Mouse (Mus musculus): Measurements from ENCODE around the gene Zfp62. TPM values are rescaled to one million over a fixed set of nuclear protein-coding genes. Genes with fewer than 3 reads are reported as not detected.

The Zfp62 gene
- polyA plus RNA-seq, 1 experiment from 2014 or later, result 33.9 TPM

DNA sequence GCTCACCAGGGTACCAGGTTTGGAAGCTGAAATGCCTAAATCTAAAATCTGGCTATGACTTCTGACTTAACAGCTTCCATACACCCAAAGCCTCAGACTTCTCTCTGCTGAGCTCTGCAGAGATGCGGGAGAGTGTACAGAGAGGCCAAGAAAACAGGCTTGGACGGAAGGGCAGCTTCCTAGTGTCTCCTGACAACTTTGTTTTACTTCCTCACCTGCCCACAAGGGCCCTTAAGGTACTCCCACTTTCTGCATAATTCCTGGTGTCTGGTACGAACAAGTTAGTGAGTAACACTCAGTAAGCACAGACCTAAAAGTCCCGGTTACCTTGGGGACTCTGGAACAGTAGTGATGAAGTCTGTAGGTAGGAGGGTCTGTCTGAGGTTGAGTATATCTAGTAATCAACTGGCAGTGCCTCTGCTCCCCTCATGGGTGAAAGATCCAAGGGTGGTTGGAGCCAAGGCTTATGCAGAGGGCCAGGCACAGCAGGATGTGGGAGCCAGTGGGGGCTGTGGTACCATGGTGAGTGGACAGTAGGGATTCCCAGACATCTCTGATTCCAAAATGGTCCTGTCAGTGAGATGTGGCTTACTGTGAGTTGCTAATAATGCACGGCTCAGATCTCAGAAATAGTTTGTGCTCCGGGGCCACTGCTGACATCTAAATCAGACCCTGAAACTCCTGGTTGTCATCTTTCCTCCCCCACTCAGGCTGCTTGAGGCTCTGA lies 46.0 kb downstream of the Zfp62 start:
- ATAC-seq (replicated peaks; ENCODE audit: insufficient number of reproducible peaks, low FRiP score, low TSS enrichment), result no peak
- WGBS (ENCODE audit: insufficient replicate concordance), result 67% methylated on average over 6 of the region's 6 CpGs
- H3K4me2 ChIP-seq, result peak overlapping the region; percentile 85; the same call in 1 of the 2 replicates
- H3K4me1 ChIP-seq (ENCODE audit: control insufficient read depth, insufficient read depth, low read length), result peaks cover 43% of the 10 kb centered on the region
- H3K27ac ChIP-seq (ENCODE audit: low read depth, low read length), result peak overlapping the region; percentile 55; the same call in 1 of the 2 replicates
- no peak overlapping the region for H3K4me3 ChIP-seq (ENCODE audit: low read depth, low read length)
- no peaks in the 10 kb centered on the region for H3K9me3 ChIP-seq (replicated peaks; ENCODE audit: control insufficient read depth, low read length)
- no peak overlapping the region for H3K9ac ChIP-seq (ENCODE audit: low read depth, low read length)
- no peaks in the 10 kb centered on the region for H3K27me3 ChIP-seq (ENCODE audit: control insufficient read depth, insufficient read depth, low read length)
- H3K36me3 ChIP-seq (ENCODE audit: control insufficient read depth, insufficient read depth, low read length), result peaks cover 7% of the 10 kb centered on the region; the same call in 1 of the 2 replicates

DNA sequence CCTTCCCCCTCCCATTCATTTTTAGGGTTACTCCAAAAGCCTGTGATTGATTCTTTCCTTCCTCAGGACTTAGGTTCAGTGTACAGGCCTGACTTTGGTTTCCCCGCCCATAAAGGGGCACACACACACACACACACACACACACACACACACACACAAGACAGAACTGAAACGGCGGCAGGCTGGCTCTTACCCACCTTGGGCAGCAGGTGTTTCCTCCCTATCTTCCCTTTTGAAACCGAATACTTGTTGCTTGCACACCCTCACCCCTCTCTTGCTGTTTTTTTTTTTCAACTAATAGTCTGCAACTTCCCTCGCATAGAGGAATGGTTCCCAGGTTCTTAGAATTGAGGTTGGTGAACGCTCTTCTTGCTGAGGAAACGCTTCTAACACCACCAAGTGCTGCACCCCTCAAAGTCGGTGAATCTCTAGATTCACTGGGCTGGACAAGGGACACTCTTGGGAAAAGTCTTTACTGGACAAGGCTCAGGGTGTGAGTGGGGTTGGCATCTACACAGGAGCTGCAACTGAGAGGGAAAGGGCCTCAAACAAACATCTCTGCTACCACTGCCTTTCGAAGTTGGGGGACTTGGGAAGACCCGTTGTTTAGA lies 46.8 kb downstream of the Zfp62 start:
- H3K4me1 ChIP-seq (ENCODE audit: control insufficient read depth, insufficient read depth, low read length), result peaks cover 38% of the 10 kb centered on the region
- peak; percentile 2; the same call in 1 of the 2 replicates for ATAC-seq (replicated peaks; ENCODE audit: insufficient number of reproducible peaks, low FRiP score, low TSS enrichment)

DNA sequence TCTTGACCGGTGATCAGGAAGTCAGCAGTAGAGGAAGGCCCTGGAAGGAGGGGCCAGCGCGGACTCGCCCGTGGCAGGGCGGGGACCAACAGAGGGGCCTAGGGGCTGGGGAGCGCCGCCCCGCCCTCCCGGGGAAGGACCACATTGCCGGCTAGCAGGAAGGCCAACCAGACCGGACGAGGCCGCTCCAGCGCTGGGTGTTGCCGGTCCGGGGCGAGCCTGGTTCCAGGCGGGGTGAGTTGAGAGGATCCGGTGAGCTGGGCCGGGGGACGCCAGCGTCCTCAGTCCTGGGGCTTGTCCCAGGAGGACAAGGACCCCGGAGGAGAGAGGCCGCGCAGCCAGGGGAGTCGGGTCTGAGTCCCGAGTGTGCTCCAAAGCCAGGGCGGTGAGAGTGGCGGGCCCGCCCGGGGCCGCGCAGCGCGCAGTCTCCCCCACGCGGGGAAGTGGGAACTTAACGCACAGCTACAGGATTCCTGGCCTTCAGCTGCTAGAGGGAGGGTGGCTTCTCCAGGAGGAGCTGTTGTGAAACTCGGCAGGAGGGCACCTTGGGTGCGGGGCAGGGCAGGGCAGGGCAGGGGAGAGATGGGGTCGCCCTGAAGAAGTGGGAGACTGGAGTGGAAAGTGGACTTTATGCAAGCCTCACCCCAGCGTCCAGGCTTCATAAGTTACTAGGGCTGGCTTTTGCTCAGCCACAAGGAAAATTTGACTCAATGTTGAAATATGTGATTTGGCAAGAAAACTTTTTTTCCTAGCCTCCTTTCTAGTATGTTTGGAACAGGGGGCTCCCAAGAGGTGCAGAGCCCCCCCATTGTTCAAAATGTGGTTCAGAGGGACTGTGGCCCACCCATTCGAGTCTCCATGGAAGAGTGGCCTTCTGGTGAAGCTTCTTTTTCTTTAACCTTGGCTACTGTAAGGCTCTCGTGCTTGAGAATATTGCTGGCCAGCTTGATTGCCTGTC lies 47.6 kb downstream of the Zfp62 start:
- Histone ChIP-seq H3K27ac (ENCODE audit: low read depth, low read length) (peak overlapping the region; percentile 91), H3K9me3 (replicated peaks; ENCODE audit: control insufficient read depth, low read length) (no peaks in the 10 kb centered on the region), H3K9ac (ENCODE audit: low read depth, low read length) (peak overlapping the region; percentile 87), H3K4me1 (ENCODE audit: control insufficient read depth, insufficient read depth, low read length) (peaks cover 31% of the 10 kb centered on the region), H3K36me3 (ENCODE audit: control insufficient read depth, insufficient read depth, low read length) (peaks cover 11% of the 10 kb centered on the region; the same call in 1 of the 2 replicates), H3K4me3 (ENCODE audit: low read depth, low read length) (peak overlapping the region; percentile 76), H3K27me3 (ENCODE audit: control insufficient read depth, insufficient read depth, low read length) (no peaks in the 10 kb centered on the region), H3K4me2 (peak overlapping the region; percentile 85)
- peak; percentile 96 for ATAC-seq (replicated peaks; ENCODE audit: insufficient number of reproducible peaks, low FRiP score, low TSS enrichment)
- WGBS (ENCODE audit: insufficient replicate concordance), result 2% methylated on average over 45 of the region's 45 CpGs

More for the DNA sequence above, 46.8 kb downstream of the Zfp62 start:
- WGBS (ENCODE audit: insufficient replicate concordance), result 30% methylated on average over 10 of the region's 10 CpGs
- Histone ChIP-seq H3K9ac (ENCODE audit: low read depth, low read length) (peak overlapping the region; percentile 87), H3K4me2 (peak overlapping the region; percentile 85), H3K27me3 (ENCODE audit: control insufficient read depth, insufficient read depth, low read length) (no peaks in the 10 kb centered on the region), H3K4me3 (ENCODE audit: low read depth, low read length) (peak overlapping the region; percentile 76), H3K9me3 (replicated peaks; ENCODE audit: control insufficient read depth, low read length) (no peaks in the 10 kb centered on the region), H3K36me3 (ENCODE audit: control insufficient read depth, insufficient read depth, low read length) (peaks cover 9% of the 10 kb centered on the region; the same call in 1 of the 2 replicates), H3K27ac (ENCODE audit: low read depth, low read length) (peak overlapping the region; percentile 91)

DNA sequence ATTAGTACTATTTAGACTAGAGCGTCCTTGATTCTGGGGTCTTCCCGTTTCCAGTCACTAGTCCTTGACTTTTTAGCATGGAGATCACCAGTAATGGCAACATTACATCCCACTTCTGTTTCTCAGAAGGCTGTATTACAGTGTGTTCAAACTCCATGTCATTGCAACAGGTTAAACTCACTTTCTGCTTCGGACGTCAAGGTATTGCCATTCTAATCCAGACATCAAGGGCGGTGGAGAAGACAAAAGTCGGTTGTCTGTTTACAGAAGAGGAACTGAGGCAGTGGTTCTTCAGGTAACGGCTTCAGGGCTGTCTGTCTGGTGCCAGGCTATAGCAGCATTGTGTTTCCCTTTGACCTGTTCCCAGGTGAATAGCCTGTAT lies 48.3 kb downstream of the Zfp62 start:
- H3K9me3 ChIP-seq (replicated peaks; ENCODE audit: control insufficient read depth, low read length), result no peaks in the 10 kb centered on the region
- H3K4me1 ChIP-seq (ENCODE audit: control insufficient read depth, insufficient read depth, low read length), result peaks cover 26% of the 10 kb centered on the region
- peak overlapping the region; percentile 85 for H3K4me2 ChIP-seq
- 69% methylated on average over 7 of the region's 7 CpGs for WGBS (ENCODE audit: insufficient replicate concordance)
- ATAC-seq (replicated peaks; ENCODE audit: insufficient number of reproducible peaks, low FRiP score, low TSS enrichment), result no peak
- no peaks in the 10 kb centered on the region for H3K27me3 ChIP-seq (ENCODE audit: control insufficient read depth, insufficient read depth, low read length)
- peak overlapping the region; percentile 87; the same call in 1 of the 2 replicates for H3K9ac ChIP-seq (ENCODE audit: low read depth, low read length)
- H3K36me3 ChIP-seq (ENCODE audit: control insufficient read depth, insufficient read depth, low read length), result peaks cover 11% of the 10 kb centered on the region; the same call in 1 of the 2 replicates
- no peak overlapping the region for H3K27ac ChIP-seq (ENCODE audit: low read depth, low read length)
- peak overlapping the region; percentile 76 for H3K4me3 ChIP-seq (ENCODE audit: low read depth, low read length)

DNA sequence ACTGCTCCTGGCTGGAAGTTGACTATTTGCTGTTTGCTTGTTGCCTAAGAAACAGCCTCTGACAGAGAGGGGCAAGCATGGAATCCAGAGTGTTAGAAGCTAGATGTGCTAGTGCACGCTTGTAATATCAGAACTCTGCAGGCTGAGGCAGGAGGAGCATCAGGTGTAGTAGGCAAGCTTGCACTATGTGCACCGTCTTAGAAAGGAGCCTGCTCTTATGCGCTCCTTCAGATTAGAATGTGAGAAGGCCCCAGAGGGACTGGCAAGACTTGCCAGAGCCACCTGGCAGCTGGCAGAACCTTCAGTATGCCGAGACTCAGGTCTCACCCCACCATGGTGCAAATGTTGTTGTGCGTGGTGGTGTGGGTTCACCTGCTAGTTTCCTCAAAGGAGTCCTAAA lies 49.0 kb downstream of the Zfp62 start:
- no peaks in the 10 kb centered on the region for H3K9me3 ChIP-seq (replicated peaks; ENCODE audit: control insufficient read depth, low read length)
- H3K9ac ChIP-seq (ENCODE audit: low read depth, low read length), result no peak overlapping the region
- H3K27ac ChIP-seq (ENCODE audit: low read depth, low read length), result no peak overlapping the region
- H3K36me3 ChIP-seq (ENCODE audit: control insufficient read depth, insufficient read depth, low read length), result peaks cover 11% of the 10 kb centered on the region; the same call in 1 of the 2 replicates
- H3K4me1 ChIP-seq (ENCODE audit: control insufficient read depth, insufficient read depth, low read length), result peaks cover 25% of the 10 kb centered on the region
- WGBS (ENCODE audit: insufficient replicate concordance), result 89% methylated on average over 5 of the region's 5 CpGs
- 0 out of 2 replicates have a peak overlapping the region, but pooled peaks have one; percentile 85 for H3K4me2 ChIP-seq
- ATAC-seq (replicated peaks; ENCODE audit: insufficient number of reproducible peaks, low FRiP score, low TSS enrichment), result no peak
- H3K4me3 ChIP-seq (ENCODE audit: low read depth, low read length), result no peak overlapping the region
- no peaks in the 10 kb centered on the region for H3K27me3 ChIP-seq (ENCODE audit: control insufficient read depth, insufficient read depth, low read length)

DNA sequence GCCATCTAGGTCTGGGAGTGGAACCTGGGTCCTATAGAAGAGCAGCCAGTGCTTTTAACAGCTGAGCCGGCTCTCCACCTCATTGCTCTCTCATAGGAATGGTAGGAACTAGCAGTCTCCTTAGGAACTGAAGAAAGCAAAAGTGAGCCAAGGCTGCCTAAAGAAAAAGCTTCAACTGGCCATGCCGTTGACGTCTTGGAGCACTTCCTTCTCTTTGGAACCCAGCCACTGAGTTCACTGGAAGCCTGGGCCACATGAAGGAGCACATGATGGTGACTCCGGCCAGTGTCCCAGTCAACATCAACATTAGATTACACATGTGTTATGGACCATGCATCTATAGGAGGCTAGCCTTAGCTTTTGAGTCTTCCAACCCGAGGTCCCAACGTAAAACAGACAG lies 49.9 kb downstream of the Zfp62 start:
- Histone ChIP-seq H3K4me1 (ENCODE audit: control insufficient read depth, insufficient read depth, low read length) (peaks cover 21% of the 10 kb centered on the region), H3K9me3 (replicated peaks; ENCODE audit: control insufficient read depth, low read length) (no peaks in the 10 kb centered on the region), H3K27ac (ENCODE audit: low read depth, low read length) (no peak overlapping the region), H3K27me3 (ENCODE audit: control insufficient read depth, insufficient read depth, low read length) (no peaks in the 10 kb centered on the region), H3K9ac (ENCODE audit: low read depth, low read length) (no peak overlapping the region), H3K4me3 (ENCODE audit: low read depth, low read length) (no peak overlapping the region), H3K4me2 (no peak overlapping the region), H3K36me3 (ENCODE audit: control insufficient read depth, insufficient read depth, low read length) (peaks cover 11% of the 10 kb centered on the region; the same call in 1 of the 2 replicates)
- ATAC-seq (replicated peaks; ENCODE audit: insufficient number of reproducible peaks, low FRiP score, low TSS enrichment), result no peak
- WGBS (ENCODE audit: insufficient replicate concordance), result 85% methylated on average over 6 of the region's 6 CpGs

DNA sequence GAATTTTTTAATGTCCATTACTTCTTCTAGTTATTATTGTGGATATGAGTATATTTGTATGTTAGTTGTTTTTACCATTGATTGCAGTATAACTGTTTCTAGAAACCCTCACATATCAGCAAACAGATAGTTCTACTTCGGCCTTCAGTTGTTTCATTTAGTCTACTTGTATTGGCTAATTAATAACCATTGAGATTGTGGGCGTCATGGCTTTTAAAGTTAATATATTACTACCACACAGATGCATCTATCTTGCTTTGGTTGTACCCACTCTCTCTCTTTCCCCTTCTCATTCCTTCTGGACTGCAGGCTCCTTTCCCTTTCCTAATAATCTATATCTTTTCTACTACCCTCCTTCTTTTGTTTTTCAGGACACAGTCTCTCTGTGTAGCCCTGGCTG lies 56.2 kb downstream of the Zfp62 start:
- Histone ChIP-seq H3K9me3 (replicated peaks; ENCODE audit: control insufficient read depth, low read length) (no peaks in the 10 kb centered on the region), H3K36me3 (ENCODE audit: control insufficient read depth, insufficient read depth, low read length) (peaks cover 18% of the 10 kb centered on the region), H3K4me1 (ENCODE audit: control insufficient read depth, insufficient read depth, low read length) (no peaks in the 10 kb centered on the region), H3K27ac (ENCODE audit: low read depth, low read length) (no peak overlapping the region), H3K9ac (ENCODE audit: low read depth, low read length) (no peak overlapping the region), H3K4me2 (no peak overlapping the region), H3K27me3 (ENCODE audit: control insufficient read depth, insufficient read depth, low read length) (no peaks in the 10 kb centered on the region), H3K4me3 (ENCODE audit: low read depth, low read length) (no peak overlapping the region)
- ATAC-seq (replicated peaks; ENCODE audit: insufficient number of reproducible peaks, low FRiP score, low TSS enrichment), result no peak
- 88% methylated on average over 2 of the region's 2 CpGs for WGBS (ENCODE audit: insufficient replicate concordance)

DNA sequence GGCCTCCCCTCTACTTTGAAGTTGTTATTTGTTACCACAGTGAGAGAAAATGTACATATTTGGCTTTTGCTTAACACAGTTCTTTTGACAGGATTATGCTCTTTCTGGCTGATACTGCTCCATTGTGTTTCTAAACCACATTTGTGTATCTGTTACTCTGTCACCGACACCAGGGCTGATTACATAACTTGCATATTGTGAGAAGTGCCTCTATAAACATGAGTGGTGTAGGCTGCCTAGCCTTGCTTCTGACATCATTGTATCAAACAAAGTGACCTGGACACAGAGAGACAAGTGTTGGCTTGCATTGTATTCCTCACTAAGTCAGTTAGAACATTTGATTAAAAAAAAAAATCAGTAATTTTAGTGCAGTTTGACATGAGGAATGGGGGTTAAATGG lies 56.7 kb downstream of the Zfp62 start:
- ATAC-seq (replicated peaks; ENCODE audit: insufficient number of reproducible peaks, low FRiP score, low TSS enrichment), result no peak
- Histone ChIP-seq H3K27me3 (ENCODE audit: control insufficient read depth, insufficient read depth, low read length) (no peaks in the 10 kb centered on the region), H3K4me3 (ENCODE audit: low read depth, low read length) (no peak overlapping the region), H3K9me3 (replicated peaks; ENCODE audit: control insufficient read depth, low read length) (no peaks in the 10 kb centered on the region), H3K27ac (ENCODE audit: low read depth, low read length) (no peak overlapping the region), H3K36me3 (ENCODE audit: control insufficient read depth, insufficient read depth, low read length) (peaks cover 18% of the 10 kb centered on the region), H3K4me1 (ENCODE audit: control insufficient read depth, insufficient read depth, low read length) (no peaks in the 10 kb centered on the region), H3K9ac (ENCODE audit: low read depth, low read length) (no peak overlapping the region), H3K4me2 (no peak overlapping the region)
- WGBS (ENCODE audit: insufficient replicate concordance), result 67% methylated on average over 1 of the region's 1 CpGs
